Mouse (Mus musculus): ENCODE measurements around the gene Nectin4. TPM values are rescaled to one million over a fixed set of nuclear protein-coding genes. Genes with fewer than 3 reads are reported as not detected.

Nectin4 gene
- total RNA-seq, 2 experiments from 2014 or later = 2.3 to 3.9 TPM

DNA sequence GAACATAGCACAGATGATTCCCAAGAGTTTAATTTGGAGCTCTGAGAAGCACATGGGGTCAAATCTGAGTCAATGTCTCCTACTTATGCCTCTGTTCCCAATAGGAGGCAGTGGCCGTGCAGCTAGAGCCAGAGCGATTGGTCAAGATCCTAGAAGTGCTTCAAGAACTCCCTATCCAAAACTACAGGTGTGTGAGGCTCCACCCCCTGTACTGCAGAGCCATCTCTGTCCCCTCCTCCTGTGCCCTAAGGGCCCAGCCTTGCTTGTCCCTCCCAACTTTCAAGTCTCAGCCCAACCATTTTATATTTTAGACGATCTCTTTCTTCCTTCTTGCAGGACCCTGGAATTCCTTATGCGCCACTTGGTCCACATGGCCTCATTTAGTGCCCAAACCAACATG is 31.9 kb downstream of the Nectin4 start:
- intact Hi-C loops (cut with DNase I) = no loop called here

DNA sequence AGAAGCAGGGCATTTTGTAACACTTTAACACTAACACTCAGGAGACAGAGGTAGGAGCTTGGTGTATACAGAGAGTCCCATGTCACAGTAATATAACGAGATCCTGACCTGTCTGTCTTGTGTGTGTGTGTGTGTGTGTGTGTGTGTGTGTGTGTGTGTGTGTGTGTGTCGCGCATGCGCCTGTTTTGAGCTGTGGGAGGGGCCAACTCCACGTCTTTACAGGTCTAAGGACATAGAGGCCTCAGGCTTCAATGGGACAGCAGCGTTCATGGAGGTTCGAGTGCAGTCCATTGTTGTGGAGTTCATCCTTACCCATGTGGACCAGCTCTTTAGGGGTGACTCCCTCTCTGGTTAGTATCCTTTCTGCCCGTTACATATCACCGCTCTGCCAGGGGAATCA is 33.1 kb downstream of the Nectin4 start:
- intact Hi-C loops (cut with DNase I) = no loop called here
- no peak for DNase-seq (ENCODE audit: low spot score in 2 of 2)

More for the DNA sequence above, 31.9 kb downstream of the Nectin4 start:
- no peak for DNase-seq (ENCODE audit: low spot score in 2 of 2)

DNA sequence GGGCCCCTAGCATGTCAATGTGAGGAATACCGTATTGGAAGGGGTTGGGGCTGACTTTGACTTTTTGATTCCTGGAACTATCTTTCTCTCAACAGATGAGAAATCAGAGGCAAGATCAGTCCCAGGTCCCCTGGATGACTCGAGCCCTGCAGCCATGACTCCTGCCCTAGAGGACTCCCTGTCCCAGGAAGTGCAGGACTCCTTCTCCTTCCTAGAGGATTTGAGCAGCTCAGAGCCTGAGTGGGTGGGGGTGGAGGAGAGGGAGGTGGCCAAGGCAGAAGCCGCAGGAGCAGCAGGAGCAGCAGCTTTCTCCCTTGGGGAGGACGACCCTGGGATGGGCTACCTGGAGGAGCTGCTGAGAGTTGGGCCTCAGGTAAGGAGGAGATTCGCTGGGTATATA is 37.4 kb downstream of the Nectin4 start:
- no peak for DNase-seq (ENCODE audit: low spot score in 2 of 2)
- intact Hi-C loops (cut with DNase I) = no loop called here

DNA sequence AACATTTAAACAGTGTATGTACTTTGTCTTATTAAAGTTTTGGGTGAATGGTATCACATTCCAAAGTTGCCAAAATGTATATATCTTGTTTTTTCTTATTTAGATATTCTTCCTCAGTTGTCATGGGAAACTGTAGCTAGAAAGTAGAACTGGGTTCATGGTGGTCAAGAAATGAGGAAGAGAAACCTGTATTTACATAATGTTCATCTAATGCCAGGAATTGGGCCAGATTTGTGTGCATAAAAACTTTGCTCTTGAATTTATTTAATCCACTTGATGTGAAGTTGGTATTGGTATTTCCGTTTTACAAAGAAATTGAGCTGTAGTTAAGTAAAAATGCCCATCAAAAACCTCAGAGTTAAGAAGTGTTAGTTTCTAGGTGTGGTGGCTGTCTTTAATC is 40.3 kb downstream of the Nectin4 start:
- no peak for DNase-seq (ENCODE audit: low spot score in 2 of 2)

DNA sequence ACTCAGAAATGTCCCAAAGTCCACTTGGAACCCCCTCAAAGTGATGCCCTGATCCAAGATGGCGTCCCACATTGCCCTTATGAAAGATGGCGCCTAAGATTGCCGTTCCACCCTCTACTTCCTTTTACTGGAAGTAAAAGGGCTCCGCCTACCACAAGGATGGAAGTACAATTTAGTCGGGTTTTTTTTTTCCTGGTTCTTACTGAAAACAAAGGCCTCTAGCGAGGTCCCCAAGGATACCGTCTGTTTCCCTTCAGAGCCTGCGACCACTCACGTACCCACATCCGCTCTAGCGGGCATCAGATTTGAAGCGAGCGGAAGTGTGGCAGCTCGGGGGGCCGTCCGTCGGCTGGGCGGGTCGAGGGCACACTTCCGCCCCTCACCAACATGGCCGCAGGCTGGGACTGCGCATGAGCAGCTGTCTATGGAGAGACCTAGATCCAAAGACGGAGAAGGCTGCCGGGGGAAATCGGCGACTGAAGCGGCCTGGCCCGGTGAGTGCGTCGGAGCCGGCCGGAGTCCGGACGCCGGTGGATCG is 41.1 kb downstream of the Nectin4 start, which contains the start of gene Usf1:
Usf1 (plus strand) TSS at position 367 of the 538 bp plus-strand sequence.
- intact Hi-C loops (cut with DNase I) = loop anchor here (1.0 to 10.0 kb wide), 5 partner anchors 50 to 296 kb away; partner anchors contain the start of genes Alyref2, Cfap126 and Dedd
- DNase-seq (ENCODE audit: low spot score in 2 of 2) = peak; percentile 95 to 96

More for the DNA sequence above, 40.3 kb downstream of the Nectin4 start:
- intact Hi-C loops (cut with DNase I) = loop anchor here (5.0 to 10.0 kb wide), 2 partner anchors 67 to 295 kb away; partner anchors contain the start of gene Cfap126

DNA sequence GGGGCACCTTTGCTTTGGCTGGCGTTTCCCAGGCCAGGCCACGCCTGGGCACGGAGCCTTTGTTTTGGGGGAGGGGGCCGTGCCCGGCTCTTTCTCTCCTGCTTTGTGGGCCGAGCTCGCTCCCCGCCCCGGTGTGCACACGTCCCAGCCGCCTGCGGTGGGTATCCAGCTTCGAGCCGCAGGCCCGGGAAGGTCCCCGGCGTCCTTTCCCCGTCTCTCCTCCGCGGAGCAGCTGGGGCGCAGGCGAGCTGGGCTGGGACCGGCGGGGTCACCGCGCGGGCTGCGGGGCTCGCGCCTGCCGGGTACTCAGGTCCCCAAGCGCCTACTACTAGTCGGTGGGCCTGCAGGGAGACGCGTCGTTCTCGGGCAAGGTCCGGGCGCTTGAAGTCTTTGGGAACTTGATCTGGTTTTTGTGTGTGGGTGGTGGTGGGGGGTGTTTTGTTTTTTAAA is 41.6 kb downstream of the Nectin4 start:
- intact Hi-C loops (cut with DNase I) = loop anchor here (1.0 to 10.0 kb wide), 5 partner anchors 50 to 297 kb away; partner anchors contain the start of genes Alyref2, Cfap126 and Dedd
- DNase-seq (ENCODE audit: low spot score in 2 of 2) = no peak

DNA sequence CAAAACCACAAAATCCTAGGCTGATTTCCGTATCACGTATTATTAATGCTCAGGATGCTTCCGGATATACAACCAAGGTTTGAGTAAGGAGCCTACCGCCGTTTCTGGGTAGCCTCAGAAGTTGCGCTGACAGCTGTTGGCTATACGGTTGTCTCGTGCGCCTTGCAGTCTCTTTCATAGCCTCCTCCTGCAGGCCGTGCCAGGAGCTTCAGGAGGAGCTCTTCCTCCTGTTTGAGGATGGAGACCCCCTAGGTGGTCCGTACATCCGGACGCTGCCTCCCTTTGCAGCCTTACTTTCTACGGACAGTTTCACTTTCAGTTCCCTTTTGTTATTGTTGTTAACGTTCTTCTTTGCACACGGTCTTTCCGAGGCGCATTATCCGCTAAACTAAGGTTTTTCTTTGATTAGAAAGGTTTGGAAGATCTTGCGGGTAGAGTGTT is 42.1 kb downstream of the Nectin4 start:
- intact Hi-C loops (cut with DNase I) = loop anchor here (5.0 to 10.0 kb wide), 2 partner anchors 65 to 297 kb away; partner anchors contain the start of gene Cfap126

DNA sequence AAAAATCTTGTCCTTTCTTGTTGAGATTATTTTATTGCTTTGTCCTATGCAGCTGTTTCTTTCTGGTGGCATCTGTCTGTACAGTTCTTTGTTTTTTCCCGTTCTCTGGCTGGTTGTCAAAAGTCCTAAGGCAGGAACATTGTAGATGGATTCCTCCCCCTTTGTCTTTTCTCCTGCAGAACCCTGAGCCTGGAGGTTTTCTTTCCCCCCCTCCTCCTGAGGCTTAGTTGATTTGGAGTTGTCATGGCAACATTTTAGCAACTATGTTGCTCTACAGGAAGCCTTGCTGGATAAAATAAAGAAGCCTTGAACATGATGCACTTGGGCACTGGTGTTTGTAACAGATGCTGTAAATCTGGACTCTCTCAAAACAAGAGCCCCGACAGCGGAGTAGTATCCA is 42.5 kb downstream of the Nectin4 start:
- DNase-seq (ENCODE audit: low spot score in 2 of 2) = peak in 1 of 2 experiments; percentile 9
- intact Hi-C loops (cut with DNase I) = loop anchor here (5.0 to 10.0 kb wide), 2 partner anchors 65 to 298 kb away; partner anchors contain the start of gene Cfap126

More for the DNA sequence above, 42.1 kb downstream of the Nectin4 start:
- peak; percentile 28 to 40 for DNase-seq (ENCODE audit: low spot score in 2 of 2)

DNA sequence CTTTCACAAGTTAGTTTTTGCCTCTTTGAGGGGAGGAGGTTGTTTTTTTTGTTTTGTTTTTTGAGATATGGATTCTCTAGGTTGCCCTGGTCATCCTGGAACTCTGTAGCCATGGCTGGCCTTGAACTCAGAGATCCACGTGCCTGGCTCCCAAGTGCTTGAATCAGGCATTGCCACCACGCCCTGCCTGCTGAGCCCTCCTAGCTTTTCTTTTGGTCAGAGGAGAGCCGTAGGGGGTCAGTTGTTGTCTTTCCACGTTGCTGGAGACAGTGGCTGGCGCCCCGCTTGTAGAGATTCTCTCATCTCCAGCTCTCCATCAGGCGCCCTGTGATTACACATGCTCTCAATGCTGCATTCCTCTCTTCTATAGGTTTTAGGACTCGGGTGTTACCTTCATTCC is 43.7 kb downstream of the Nectin4 start:
- intact Hi-C loops (cut with DNase I) = loop anchor here (5.0 to 10.0 kb wide), 2 partner anchors 64 to 299 kb away; partner anchors contain the start of gene Cfap126
- DNase-seq (ENCODE audit: low spot score in 2 of 2) = no peak

DNA sequence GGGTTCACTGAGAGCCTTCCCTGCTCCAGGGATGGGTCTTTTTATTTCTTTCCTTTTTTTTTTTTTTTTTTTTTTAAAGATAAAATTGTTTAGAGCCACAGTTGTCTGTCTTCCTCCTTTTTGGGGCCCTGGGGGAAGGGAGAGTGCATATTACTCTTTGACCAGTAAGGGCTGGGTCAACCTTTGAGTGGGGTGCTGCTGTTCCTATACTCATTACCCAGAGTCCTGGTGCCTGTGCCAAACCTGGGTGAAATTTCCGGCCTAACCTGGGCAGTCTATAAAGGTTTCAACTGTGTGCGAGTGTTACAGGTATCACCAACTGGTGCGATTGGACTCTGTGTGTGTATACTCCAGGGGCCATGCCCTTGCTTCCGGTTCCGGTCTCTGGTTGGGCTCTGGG is 48.8 kb downstream of the Nectin4 start, which contains the start of gene Tstd1:
Tstd1 (plus strand) TSS at position 213 of the 400 bp plus-strand sequence.
- intact Hi-C loops (cut with DNase I) = loop anchor here (10.0 kb wide), 1 partner anchor 304 kb away; the partner anchor contains the start of gene Cfap126
- no peak for DNase-seq (ENCODE audit: low spot score in 2 of 2)

DNA sequence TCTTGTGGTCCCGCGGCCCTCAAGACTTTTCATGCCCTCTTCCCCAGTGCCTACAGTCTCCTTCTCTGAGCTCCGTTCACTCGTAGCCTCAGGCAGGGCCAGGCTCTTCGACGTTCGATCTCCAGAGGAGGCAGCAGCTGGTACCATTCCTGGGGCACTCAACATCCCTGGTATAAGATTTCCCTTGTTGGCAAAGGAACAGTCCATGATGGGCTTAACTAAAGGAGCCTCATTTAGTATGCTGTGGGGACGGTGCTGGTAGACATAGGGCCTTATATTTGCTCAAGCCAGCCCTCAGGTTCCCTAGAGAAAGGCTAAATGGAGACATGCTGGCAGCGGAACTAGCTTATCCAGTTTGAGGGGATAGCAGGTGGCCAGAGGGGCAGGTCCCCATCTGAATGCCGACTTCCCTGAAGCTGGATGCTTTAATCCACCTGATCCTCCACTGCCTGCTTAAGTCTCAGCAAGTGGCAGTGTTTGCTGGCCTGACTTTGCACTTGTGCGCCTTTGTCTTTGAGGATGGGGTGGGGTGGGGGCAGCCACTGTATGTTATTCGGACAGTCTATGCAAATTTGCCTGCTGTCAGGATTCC is 49.5 kb downstream of the Nectin4 start:
- no peak for DNase-seq (ENCODE audit: low spot score in 2 of 2)
- intact Hi-C loops (cut with DNase I) = loop anchor here (10.0 kb wide), 1 partner anchor 305 kb away; the partner anchor contains the start of gene Cfap126

DNA sequence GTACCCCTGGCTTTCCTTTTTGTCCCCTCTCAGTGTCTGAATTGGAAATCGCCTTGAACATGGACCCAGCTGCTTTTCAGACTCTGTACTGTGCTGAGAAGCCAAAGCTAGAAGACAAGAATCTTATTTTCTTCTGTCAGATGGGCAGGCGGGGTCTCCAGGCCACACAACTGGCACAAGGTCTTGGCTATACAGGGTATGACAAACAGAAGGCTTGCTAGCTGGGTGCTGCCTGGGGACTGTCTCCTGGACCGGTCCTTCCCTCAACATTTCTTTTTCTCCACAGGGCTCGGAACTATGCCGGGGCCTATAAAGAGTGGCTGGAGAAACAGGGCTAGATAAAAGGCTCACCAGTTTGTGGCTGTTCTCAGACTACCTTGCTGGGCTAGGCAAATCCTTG is 50.0 kb downstream of the Nectin4 start:
- DNase-seq (ENCODE audit: low spot score in 2 of 2) = no peak
- intact Hi-C loops (cut with DNase I) = loop anchor here (10.0 kb wide), 1 partner anchor 305 kb away; the partner anchor contains the start of gene Cfap126

DNA sequence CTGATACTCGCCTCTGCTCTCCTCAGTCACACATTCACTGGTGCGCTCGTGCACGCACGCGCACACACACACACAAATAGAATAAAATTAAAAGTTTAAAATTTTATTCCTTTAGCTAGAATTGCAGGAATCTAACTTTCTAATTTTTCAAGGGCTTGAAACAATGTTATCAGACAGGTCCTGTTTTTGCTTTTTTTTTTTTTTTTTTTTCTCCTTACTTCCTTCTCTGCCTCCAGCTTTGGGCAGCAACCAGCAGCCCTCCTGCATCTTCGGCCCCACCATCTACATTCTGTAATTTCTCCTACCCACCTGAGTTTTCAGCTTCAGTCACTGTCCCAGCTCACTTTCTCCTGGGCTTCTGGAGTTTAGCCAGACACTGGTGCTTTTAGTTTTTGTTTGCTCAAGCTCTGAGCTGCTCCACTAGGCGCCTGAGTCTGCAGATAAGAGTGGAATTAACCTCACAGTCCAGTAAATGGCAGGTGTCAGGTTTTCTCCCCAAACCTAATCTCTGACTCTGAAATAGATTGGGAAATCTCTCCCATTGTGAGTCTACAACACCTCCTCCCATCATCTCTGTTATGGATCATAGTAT is 52.7 kb downstream of the Nectin4 start:
- intact Hi-C loops (cut with DNase I) = no loop called here
- no peak for DNase-seq (ENCODE audit: low spot score in 2 of 2)

DNA sequence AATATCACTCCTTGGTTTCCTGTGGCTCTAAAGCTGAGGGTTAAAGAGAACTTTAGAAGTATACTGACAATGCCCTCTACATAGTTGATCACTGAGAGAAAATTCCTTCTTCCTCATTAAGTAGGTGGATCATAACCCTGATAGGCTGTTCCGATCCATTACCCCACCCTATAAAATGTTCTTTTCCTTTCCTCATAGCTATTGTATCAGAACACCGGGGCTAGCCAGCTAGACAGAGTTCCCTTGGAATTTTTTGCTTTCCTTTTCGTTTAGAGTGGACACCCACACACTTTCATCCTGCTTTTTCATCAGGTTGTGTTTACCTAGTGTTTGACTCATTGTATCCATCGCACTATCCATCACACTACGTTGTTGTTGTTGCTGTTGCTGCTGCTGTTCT is 54.7 kb downstream of the Nectin4 start:
- no peak for DNase-seq (ENCODE audit: low spot score in 2 of 2)
- intact Hi-C loops (cut with DNase I) = no loop called here

DNA sequence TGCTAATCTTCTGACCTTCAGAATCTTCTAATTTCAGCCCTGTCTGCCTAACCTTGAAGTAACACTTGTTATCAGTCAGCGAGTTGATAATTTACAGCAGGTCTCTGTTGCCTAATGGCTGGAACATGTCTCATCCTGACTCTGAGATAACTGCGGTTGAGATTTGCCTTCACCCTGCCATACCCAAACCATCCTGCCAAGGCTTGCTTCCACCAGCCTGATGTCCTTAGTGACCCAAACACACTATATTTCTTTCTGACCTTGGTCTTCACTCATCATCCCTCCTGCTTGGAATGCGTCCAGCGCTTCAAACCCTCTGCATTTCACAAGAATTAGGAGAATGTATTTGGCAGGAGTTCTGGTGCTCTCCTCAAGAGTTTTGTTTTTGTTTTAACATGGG is 55.2 kb downstream of the Nectin4 start:
- intact Hi-C loops (cut with DNase I) = no loop called here

DNA sequence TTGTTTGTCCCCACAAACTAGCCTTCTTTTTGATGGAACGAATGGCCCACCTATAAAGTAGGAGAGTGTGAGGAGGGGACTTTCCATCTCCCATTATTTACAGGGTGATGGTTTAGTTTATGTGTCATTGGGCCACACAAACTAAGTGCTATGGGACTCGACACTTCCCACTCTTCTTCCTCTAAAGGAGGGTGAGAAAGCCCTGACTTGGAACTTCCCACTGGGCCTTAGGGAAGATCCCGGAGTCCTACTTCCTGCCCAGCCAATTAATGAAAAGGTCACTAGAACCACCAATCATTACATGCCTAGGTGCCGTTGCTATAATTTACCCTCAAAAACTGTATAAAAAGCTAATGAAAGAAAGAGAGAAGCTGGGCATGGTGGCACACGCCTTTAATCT is 62.3 kb downstream of the Nectin4 start:
- intact Hi-C loops (cut with DNase I) = no loop called here
- no peak for DNase-seq (ENCODE audit: low spot score in 2 of 2)

More for the DNA sequence above, 55.2 kb downstream of the Nectin4 start:
- no peak for DNase-seq (ENCODE audit: low spot score in 2 of 2)

DNA sequence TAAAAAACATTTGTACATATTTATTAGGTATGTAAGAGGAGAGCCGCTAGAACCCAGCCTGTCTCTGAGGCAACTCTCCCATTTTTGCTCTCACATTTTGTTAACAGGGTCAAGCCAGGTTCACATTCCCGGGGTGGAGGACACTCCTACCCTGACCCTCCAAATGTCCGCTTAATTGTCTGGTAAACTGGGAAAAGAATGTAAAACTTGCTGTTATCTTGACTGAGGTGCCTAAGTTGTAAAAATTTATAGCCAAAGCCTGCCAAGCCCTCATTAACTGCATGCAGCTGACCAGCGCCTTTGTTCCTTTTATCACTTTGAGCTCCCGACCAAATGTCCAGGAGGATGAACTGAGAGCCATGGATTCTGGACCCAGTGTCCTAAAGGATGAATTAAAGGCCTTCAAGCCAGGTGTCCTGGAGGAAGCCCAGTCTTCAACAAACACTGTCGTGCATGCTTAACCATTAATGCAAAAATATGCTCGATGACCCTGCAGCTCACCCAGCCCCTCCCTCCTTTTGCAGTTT is 65.5 kb downstream of the Nectin4 start:
- no peak for DNase-seq (ENCODE audit: low spot score in 2 of 2)
- intact Hi-C loops (cut with DNase I) = no loop called here

DNA sequence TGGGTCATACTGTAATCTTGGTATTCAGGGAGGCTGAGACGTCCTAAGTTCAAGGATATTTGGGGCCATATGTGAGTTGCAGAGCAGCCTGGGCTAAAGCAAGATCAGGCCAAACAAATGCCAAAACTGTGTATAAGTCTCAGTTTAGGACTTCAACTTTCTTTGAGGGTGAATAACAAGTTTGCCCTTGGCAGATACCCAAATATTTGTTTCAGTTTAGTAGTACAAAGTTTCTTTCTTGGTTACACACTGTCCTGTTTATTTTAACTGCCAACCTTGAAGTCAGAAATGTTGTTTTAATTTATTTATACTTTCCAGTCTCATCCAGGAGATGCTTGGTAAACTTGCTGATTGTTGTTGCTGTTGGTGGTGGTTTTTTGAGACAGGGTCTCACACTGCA is 66.1 kb downstream of the Nectin4 start:
- no peak for DNase-seq (ENCODE audit: low spot score in 2 of 2)
- intact Hi-C loops (cut with DNase I) = no loop called here

DNA sequence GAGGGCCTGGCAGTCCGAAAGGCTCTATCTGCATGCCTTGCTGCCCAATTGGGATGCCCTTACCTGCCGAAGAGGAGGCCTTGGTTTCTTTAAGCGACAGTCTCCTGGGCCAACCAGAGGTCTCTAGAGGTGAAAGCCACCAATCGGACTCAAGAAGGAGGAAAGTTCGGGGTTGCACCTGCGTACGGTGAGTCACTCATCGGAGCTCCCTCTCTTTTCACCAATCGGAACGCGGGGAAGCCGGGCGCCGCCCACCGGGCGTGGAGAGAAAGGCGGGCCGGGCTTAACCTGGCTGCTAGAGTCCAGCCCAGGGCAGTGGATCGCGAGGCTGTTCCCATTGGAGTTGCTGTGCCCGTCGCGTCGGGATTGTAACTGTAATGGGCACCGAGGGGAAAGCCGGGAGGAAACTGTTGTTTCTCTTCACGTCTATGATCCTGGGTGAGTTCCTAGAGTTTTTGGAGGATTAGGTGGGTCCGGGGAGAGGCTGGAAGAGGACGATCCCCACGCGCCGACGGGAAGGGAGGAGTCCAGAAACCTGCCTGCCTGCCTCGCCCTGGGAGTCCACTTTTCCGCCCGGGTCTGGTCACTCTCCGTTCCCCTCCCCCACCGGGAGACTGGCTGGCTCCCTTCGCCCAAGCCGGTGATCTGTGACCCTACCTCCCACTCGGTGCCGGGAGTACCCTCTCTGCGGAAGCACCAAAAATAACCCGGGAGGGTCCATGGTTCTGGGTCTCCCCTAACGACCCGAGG is 67.5 kb downstream of the Nectin4 start, which contains the start of gene F11r:
F11r (plus strand) TSS at position 272 of the 750 bp plus-strand sequence.
- intact Hi-C loops (cut with DNase I) = no loop called here

More for the DNA sequence above, 67.5 kb downstream of the Nectin4 start, which contains the start of gene F11r:
- peak in 1 of 2 experiments; percentile 30 for DNase-seq (ENCODE audit: low spot score in 2 of 2)
